Mouse (Mus musculus) E14TG2a.4 (cell line): ENCODE measurements at regions not wholly inside any gene's neighbourhood (a gene's known extent, or its start where the extent isn't known, plus 50 kb on each side); places are given as distances from the start of the nearest gene placed in this dataset.

ENCODE experiments used
- H3K27me3 ChIP-seq: 2 replicates; pipeline ENCODE4 v1.6.1; 2014; ENCODE audit warnings: low read length, control low read depth; ENCODE audit not compliant: insufficient read depth
- H3K36me3 ChIP-seq: 2 replicates; pipeline ENCODE4 v1.6.1; 2014; ENCODE audit warnings: low read length, control low read depth; ENCODE audit not compliant: insufficient read depth
- H3K4me1 ChIP-seq: replicated peaks from 2 replicates; pipeline ENCODE4 v1.6.1; 2014; ENCODE audit warnings: low read depth, low read length, control low read depth
- H3K4me3 ChIP-seq: replicated peaks from 2 replicates; pipeline ENCODE4 v1.5.1; 2014; ENCODE audit warnings: mild to moderate bottlenecking, low read length
- H3K9me3 ChIP-seq: 2 replicates; pipeline ENCODE4 v1.6.1; 2014; ENCODE audit warnings: low read length, control low read depth
- CTCF ChIP-seq: conservative IDR thresholded peaks from 2 replicates; pipeline ENCODE4 v1.5.1; 2014; ENCODE audit warnings: low read length
- NANOG ChIP-seq: IDR thresholded peaks from 2 replicates; pipeline ENCODE4 v1.6.1; 2014; ENCODE audit warnings: borderline replicate concordance, low read length, mixed read lengths
- POU5F1 ChIP-seq: IDR thresholded peaks from 2 replicates; pipeline ENCODE4 v1.6.1; 2014; ENCODE audit warnings: low read length, borderline replicate concordance

DNA sequence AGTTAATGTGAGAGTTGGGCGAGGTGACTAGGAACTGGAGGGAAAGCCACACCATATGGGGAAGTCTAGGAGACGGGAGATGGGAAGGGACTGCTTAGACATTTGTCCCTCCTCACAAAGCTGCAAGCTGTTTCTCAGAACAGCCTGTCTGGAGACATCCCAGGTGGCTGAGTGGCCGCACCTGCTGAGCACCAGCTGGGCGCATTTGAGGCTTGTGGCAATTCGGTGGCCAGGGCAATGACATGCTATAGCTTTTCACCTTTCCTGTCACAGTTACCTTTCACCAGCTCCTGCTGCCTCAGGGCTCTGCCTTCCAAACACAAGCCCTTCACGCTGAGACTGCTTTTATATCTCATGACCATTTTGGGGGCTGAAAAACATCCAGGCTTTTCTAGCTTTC lies 317.5 kb upstream of the Fam92a start:
- no peak overlapping the region for H3K4me3 ChIP-seq
- H3K4me1 ChIP-seq = no peaks in the 10 kb centered on the region
- no peaks in the 10 kb centered on the region for H3K9me3 ChIP-seq
- no peaks in the 10 kb centered on the region for H3K27me3 ChIP-seq
- TF ChIP-seq POU5F1 (no peak), CTCF (no peak), NANOG (no peak)
- H3K36me3 ChIP-seq = no peaks in the 10 kb centered on the region

DNA sequence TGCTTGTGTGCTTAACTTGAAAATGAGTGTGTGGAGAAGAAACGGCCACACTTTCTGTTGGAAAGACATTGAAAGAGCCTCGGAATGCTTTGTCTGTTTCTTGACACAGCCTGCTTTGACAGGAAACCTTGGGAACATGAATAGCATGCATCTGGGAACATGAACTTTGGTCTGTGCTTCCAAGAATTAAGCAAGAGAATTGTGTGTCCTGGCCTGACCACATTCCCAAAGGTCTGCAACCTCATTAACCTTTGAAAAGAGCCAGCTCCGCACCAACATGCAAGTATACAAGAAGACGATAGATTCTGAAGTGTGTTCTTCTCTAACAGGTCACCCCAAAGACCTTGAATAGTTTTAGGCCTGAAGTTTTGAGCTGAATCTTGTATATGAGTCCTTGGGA lies 309.7 kb upstream of the Fam92a start:
- Histone ChIP-seq H3K4me1 (no peaks in the 10 kb centered on the region), H3K4me3 (no peak overlapping the region), H3K9me3 (no peaks in the 10 kb centered on the region), H3K27me3 (no peaks in the 10 kb centered on the region), H3K36me3 (no peaks in the 10 kb centered on the region)
- TF ChIP-seq POU5F1 = no peak
- no peak for TF ChIP-seq NANOG
- TF ChIP-seq CTCF = no peak

DNA sequence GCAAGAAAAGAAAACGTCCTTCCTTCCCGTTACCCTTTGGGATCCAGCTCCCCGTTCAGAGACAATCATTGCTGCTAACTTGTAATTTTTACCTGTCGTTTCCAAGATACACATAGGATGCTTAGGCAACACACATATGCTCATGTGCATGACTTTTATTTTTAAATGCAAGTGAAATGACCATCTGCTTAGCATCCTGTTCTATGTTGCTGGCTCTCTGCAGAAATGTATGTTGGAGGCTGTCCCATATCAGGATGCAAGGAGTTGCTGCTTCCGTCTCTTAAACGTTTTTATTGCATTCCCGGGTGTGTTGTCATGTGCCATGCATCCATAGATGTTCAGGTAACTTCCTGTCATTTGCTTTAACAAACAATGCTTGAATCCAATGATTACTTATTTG lies 304.9 kb upstream of the Fam92a start:
- no peaks in the 10 kb centered on the region for H3K27me3 ChIP-seq
- TF ChIP-seq CTCF = no peak
- no peak for TF ChIP-seq POU5F1
- TF ChIP-seq NANOG = no peak
- no peaks in the 10 kb centered on the region for H3K9me3 ChIP-seq
- H3K4me3 ChIP-seq = no peak overlapping the region
- no peaks in the 10 kb centered on the region for H3K36me3 ChIP-seq
- no peaks in the 10 kb centered on the region for H3K4me1 ChIP-seq

DNA sequence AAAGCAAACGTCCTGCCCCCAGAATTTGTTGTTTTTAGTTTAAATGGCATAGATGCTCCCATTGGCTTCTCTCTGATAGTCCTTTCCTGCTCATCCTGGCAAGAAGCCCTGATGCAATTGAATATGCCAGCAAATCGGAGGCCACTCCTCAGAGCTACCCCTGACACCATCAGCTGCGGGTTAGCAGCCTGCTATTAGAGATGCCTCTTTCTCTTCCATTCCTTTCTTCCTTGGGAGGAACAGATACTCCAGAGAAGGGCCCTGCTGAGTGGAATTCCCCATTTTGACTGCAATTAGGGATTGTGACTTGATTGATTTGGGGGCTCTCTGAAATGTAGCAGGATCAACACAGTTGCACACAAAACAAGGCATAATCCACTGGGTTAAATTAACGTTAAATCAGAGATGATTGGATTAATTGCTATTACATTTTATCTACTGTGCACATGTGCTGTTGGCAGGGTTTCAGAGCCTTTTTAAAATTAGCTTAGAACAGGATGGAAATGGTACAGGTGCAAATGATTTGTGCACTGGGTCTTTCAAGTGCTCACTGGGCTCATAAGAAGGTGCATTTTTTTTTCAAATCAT lies 303.3 kb upstream of the Fam92a start:
- no peaks in the 10 kb centered on the region for H3K36me3 ChIP-seq
- no peak for TF ChIP-seq POU5F1
- no peak for TF ChIP-seq NANOG
- no peak for TF ChIP-seq CTCF
- H3K4me3 ChIP-seq = no peak overlapping the region
- H3K27me3 ChIP-seq = no peaks in the 10 kb centered on the region
- H3K4me1 ChIP-seq = no peaks in the 10 kb centered on the region
- H3K9me3 ChIP-seq = no peaks in the 10 kb centered on the region

DNA sequence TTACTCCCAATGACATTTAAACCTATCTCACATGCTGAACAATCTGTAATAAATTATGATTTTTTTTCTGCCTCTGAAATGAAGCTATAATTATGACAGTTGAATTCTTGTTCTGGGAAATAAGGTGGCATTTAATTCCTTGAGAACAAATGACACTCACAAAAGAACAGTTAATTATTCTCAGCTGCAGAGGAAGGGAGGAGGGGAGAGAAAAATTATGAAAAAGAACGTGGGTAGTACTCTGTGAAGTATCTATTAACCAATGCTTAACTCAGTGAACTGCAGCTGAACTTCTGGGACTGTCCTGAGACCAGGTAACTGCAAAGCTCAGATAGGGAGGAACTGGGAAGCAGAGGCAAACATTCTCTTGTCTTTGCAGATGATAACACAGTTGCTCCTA lies 302.6 kb upstream of the Fam92a start:
- TF ChIP-seq CTCF (no peak), NANOG (no peak), POU5F1 (no peak)
- Histone ChIP-seq H3K9me3 (no peaks in the 10 kb centered on the region), H3K4me3 (no peak overlapping the region), H3K27me3 (no peaks in the 10 kb centered on the region), H3K4me1 (no peaks in the 10 kb centered on the region), H3K36me3 (no peaks in the 10 kb centered on the region)

DNA sequence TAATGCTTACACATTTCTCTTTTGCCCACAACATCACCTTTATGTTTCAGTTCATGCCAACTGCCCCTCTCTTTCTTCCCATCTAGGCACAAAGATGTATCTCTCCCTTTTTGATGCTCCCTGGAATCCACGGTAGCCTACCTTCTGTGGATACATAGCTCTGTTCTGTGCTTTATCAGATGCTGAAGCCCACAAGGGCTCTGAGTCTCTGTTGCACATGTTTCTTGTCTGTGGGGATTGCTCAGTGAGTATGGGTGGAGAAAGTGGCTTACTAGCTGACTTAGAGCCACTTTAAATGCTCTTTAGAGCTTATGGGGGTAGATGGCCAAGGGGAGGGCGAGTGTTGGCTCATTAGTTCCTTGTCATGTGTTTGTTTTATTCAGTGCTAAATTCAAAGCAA lies 289.9 kb upstream of the Fam92a start:
- Histone ChIP-seq H3K27me3 (no peaks in the 10 kb centered on the region), H3K36me3 (no peaks in the 10 kb centered on the region), H3K4me3 (no peak overlapping the region), H3K4me1 (no peaks in the 10 kb centered on the region), H3K9me3 (no peaks in the 10 kb centered on the region)
- TF ChIP-seq NANOG = no peak
- TF ChIP-seq POU5F1 = no peak
- TF ChIP-seq CTCF = no peak

DNA sequence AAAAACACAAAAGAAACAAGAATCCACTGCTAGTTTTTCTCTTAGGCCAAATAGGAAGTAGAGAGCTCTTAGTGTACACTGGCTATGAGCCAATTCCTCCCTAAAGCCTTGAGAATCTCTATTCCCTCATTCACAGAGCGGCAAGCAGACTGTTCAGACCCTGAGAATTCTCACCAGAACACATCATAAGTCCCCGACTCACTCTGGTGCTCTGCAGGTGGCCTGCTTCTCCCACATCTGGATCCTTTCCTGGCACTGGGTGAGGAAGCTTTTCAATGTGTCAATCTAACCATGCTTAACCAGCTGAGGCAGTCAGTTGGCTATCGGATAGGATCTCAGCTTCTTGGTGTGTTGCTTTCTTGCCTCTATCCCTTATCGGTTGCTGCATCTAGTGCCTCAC lies 289.4 kb upstream of the Fam92a start:
- no peak for TF ChIP-seq CTCF
- Histone ChIP-seq H3K27me3 (no peaks in the 10 kb centered on the region), H3K4me1 (no peaks in the 10 kb centered on the region), H3K36me3 (no peaks in the 10 kb centered on the region), H3K4me3 (no peak overlapping the region), H3K9me3 (no peaks in the 10 kb centered on the region)

DNA sequence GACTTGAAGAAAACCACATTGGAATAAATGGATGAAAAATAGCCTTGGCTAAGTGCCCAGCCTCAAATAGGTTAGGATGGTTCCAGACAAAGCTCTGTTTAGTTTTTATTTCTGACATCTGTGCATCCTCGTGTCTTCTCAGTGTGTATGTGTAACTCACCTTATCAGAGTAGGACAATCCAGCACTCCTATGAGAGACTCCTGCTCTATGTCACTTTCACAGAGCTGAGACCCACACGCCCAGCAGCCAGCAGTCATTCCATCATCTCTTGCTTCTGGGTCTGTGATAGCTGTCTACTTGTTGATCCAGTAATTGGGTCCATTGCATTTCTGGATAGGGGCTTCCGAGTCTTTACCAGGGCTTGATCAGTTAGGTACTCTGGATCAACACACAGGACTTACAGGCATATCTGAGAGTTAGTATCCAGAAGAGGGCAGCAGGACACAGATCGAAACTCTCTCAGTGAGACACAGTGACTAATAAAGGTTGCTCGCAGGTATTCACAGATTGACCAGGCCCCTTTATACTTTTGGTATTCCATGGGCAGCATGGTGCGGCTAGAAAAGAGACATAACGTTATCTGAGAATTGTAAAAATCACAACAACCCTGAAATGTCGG lies 286.3 kb upstream of the Fam92a start:
- H3K4me1 ChIP-seq = no peaks in the 10 kb centered on the region
- TF ChIP-seq NANOG (no peak), CTCF (no peak), POU5F1 (no peak)
- H3K36me3 ChIP-seq = no peaks in the 10 kb centered on the region
- peaks cover 4% of the 10 kb centered on the region; the same call in 1 of the 2 replicates for H3K9me3 ChIP-seq
- H3K27me3 ChIP-seq = no peaks in the 10 kb centered on the region
- H3K4me3 ChIP-seq = no peak overlapping the region

DNA sequence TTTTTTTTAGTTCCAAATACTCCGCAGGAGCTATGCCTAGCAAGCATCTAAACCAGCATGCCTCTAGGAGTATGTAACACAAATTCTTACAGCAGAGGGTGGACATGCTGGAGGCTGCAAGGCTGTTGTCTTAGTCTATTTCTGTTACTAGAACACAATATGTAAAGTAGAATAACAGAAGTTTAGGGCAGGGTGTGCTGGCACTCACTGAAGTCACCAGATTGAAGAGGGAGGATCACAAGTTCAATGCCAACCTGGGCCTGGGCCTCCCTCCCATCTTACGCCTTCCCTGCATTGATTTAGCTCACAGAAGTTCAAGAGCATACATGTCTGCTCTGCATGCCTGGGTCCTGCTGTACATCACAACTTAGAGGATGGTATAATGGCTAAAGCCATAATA lies 280.3 kb upstream of the Fam92a start:
- Histone ChIP-seq H3K4me3 (no peak overlapping the region), H3K27me3 (no peaks in the 10 kb centered on the region), H3K9me3 (peaks cover 42% of the 10 kb centered on the region), H3K4me1 (no peaks in the 10 kb centered on the region), H3K36me3 (no peaks in the 10 kb centered on the region)
- no peak for TF ChIP-seq POU5F1
- TF ChIP-seq CTCF = no peak
- TF ChIP-seq NANOG = no peak
